Mouse (Mus musculus) intestine, postnatal 0 days (tissue): ENCODE measurements around the gene Cblc. TPM values are rescaled to one million over a fixed set of nuclear protein-coding genes. Genes with fewer than 3 reads are reported as not detected.

Experiments used
- ATAC-seq: fragments of 200-750 bp; cut with Nextera tagmentation; 2 replicates; pipeline ENCODE4 v1.8.0; 2017; ENCODE audit warnings: mild to moderate bottlenecking, moderate TSS enrichment, moderate library complexity
- H3K27ac ChIP-seq: fragments of 300-500 bp; sonication (generic); 2 replicates; pipeline ENCODE4 v1.5.1; 2014; ENCODE audit warnings: mild to moderate bottlenecking, low read depth, low read length, moderate library complexity
- H3K27me3 ChIP-seq: fragments of 300-500 bp; sonication (generic); replicated peaks from 2 replicates; pipeline ENCODE4 v1.6.1; 2014; ENCODE audit warnings: low read length, mixed read lengths; ENCODE audit not compliant: control insufficient read depth, insufficient read depth
- H3K36me3 ChIP-seq: fragments of 300-500 bp; sonication (generic); 2 replicates; pipeline ENCODE4 v1.6.1; 2014; ENCODE audit warnings: mild to moderate bottlenecking, moderate library complexity; ENCODE audit not compliant: control insufficient read depth, insufficient read depth
- H3K4me1 ChIP-seq: fragments of 300-500 bp; sonication (generic); replicated peaks from 2 replicates; pipeline ENCODE4 v1.6.1; 2014; ENCODE audit warnings: antibody characterized with exemption, low read length, mixed read lengths; ENCODE audit not compliant: control insufficient read depth, insufficient read depth
- H3K4me2 ChIP-seq: fragments of 300-500 bp; sonication (generic); replicated peaks from 2 replicates; pipeline ENCODE4 v1.6.1; 2014; ENCODE audit warnings: low read depth, mild to moderate bottlenecking, moderate library complexity
- H3K4me3 ChIP-seq: fragments of 300-500 bp; sonication (generic); 2 replicates; pipeline ENCODE4 v1.5.1; 2014; ENCODE audit warnings: low read depth, low read length
- H3K9ac ChIP-seq: fragments of 300-500 bp; sonication (generic); 2 replicates; pipeline ENCODE4 v1.6.1; 2014; ENCODE audit warnings: mild to moderate bottlenecking, low read depth, low read length
- H3K9me3 ChIP-seq: fragments of 300-500 bp; sonication (generic); 2 replicates; pipeline ENCODE4 v1.6.1; 2016; ENCODE audit warnings: mixed run types; ENCODE audit not compliant: control insufficient read depth
- CTCF ChIP-seq: sonication (generic); IDR thresholded peaks from 2 replicates; pipeline ENCODE4 v1.5.1; 2016; ENCODE audit warnings: low read depth, mild to moderate bottlenecking, control low read depth, antibody characterized with exemption, moderate library complexity
- WGBS: fragments of 180-500 bp; shearing (Covaris S2); extraction: QIAGEN DNeasy Blood & Tissue Kit; methylation state at CpG from one replicate; pipeline ENCODE4 v1.1.7; 2014; 5-methylcytosine and 5-hydroxymethylcytosine counted together
- polyA plus RNA-seq: library from polyadenylated mRNA; unstranded; fragments of >200 nt; fragmentation: Nextera tagmentation; extraction: Ambion mirVana; gene quantifications from 2 replicates; pipeline ENCODE4 v1.2.1, GENCODE M21; 2015

Cblc gene
- polyA plus RNA-seq, 1 experiment from 2014 or later = 54.8 TPM

DNA sequence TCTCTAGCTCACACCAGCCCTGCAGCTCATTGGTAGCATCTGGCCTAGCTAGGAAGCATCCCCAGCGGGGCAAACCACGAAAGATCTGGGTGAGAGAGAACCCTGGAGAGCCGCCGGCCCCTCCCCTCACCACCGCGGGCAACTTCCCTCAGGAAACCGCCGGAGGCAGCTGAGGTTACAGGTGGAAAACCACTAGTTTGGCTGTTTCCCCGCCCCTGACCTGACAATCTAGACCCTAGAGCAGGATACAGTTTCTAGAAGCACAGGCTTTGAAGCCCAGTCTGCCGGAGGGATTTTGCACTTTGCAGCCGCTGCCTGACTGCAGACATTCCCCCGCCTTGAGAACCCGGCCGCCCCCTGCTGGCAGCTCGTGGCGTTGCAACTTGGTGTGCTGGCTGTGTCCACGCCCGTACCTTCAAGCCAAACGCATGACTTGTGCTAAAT lies 6.7 kb downstream of the Cblc start:
- Histone ChIP-seq H3K4me3 (no peak overlapping the region), H3K4me1 (0 out of 2 replicates have a peak, but pooled peaks cover 5% of the 10 kb centered on the region), H3K36me3 (no peaks in the 10 kb centered on the region), H3K27me3 (no peaks in the 10 kb centered on the region), H3K4me2 (peak overlapping the region; percentile 62), H3K9ac (no peak overlapping the region), H3K9me3 (no peaks in the 10 kb centered on the region), H3K27ac (no peak overlapping the region)
- no peak for ATAC-seq
- peak; percentile 99 for TF ChIP-seq CTCF
- WGBS = 5% methylated on average over 19 of the region's 19 CpGs

DNA sequence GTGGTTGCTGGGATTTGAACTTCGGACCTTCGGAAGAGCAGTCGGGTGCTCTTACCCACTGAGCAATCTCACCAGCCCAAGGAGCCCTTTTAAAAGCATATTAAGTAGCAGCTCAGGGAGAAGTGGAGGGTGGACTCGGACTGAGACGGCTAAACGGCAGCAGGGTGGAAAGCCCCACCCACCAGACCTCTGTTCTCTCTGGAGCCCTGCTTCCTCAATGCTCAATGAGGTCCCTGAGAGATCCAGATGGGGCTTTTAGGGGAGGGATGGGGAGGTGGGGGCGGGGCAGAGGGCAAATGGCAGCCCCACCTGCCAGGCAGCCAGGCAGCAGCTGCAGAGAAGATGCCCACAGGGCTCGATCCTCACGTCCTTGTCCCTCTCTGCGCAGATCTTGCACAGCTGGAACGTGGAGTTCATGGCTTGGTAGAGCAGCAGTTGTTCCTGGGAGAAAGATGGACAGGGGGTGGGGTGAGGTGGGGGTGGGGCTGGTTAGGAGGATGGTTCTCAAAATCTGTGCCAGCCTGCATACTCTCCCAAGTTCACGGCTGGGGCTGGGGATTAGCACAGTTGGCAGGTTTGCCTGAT lies 10.6 kb downstream of the Cblc start:
- Histone ChIP-seq H3K9me3 (no peaks in the 10 kb centered on the region), H3K27me3 (no peaks in the 10 kb centered on the region), H3K27ac (no peak overlapping the region), H3K36me3 (peaks cover 10% of the 10 kb centered on the region; the same call in 1 of the 2 replicates), H3K4me2 (no peak overlapping the region), H3K4me3 (no peak overlapping the region), H3K4me1 (0 out of 2 replicates have a peak, but pooled peaks cover 2% of the 10 kb centered on the region), H3K9ac (no peak overlapping the region)
- no peak for ATAC-seq
- 45% methylated on average over 12 of the region's 12 CpGs for WGBS
- TF ChIP-seq CTCF = no peak

DNA sequence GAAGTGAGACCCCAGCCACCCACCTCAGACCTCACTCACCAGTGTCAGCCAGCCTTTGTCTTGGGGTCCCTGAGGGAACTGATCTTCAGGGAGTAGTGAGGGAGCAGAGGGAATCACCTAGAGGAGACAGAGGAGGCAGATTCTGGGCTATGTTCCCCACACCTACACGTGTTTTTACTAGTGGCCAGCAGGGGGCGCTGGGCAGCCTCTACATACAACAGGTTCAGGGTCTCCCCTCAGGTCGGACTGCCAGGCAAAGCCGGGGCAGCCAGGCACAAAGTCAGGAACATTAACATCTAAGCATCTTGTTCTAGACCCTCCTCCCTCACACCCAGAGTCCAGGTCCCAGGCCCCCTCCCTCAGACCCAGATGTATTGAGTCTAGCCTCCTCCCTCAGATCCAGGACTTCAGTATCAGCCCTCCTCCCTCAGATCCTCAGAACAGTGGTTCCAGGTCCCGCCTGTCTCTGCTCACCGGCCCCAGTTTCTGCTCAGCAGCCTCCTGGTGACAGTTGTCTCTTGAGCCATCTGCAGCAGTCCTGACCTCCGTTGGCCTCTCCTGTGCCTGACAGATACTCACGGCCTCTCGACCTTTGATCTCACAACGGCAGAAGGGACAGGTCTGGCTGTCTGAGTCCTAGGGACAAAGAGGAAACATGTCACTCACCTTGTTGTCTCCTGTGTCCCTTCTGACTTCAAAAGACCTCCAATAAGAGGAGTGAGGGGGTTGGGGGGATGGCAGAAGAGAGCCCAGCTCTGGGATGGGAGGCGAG lies 11.7 kb downstream of the Cblc start:
- ATAC-seq = peak; percentile 55
- Histone ChIP-seq H3K36me3 (peaks cover 15% of the 10 kb centered on the region; the same call in 1 of the 2 replicates), H3K4me3 (no peak overlapping the region), H3K4me1 (0 out of 2 replicates have a peak, but pooled peaks cover 2% of the 10 kb centered on the region), H3K9ac (no peak overlapping the region), H3K9me3 (no peaks in the 10 kb centered on the region), H3K27me3 (no peaks in the 10 kb centered on the region), H3K27ac (peak overlapping the region; percentile 46), H3K4me2 (no peak overlapping the region; the same call in 1 of the 2 replicates)
- 25% methylated on average over 11 of the region's 11 CpGs for WGBS
- TF ChIP-seq CTCF = peak; percentile 73

DNA sequence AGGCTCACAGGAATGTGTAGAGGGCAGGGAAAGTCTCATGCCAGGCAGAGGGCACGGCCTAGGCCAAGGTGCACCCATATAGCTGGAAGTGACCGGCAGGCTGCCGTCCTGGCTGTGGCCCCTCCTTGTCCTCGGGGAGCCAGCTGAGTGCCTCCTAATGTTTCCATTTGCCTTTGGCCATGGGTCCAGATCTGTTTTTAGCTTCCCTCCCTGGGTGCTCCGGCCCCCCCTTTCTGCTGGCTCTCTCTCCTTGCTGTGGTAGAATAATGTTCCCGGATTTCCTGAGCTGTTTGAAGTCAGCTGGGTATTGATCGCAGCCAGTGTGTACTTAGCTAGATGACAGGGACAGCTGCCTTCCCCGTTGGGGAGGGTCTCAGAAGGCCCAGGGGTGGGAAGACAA lies 13.0 kb downstream of the Cblc start:
- H3K4me2 ChIP-seq = no peak overlapping the region
- H3K36me3 ChIP-seq = peaks cover 25% of the 10 kb centered on the region; the same call in 1 of the 2 replicates
- no peak for ATAC-seq
- H3K27me3 ChIP-seq = no peaks in the 10 kb centered on the region
- H3K4me3 ChIP-seq = no peak overlapping the region
- H3K9me3 ChIP-seq = no peaks in the 10 kb centered on the region
- 0 out of 2 replicates have a peak, but pooled peaks cover 2% of the 10 kb centered on the region for H3K4me1 ChIP-seq
- TF ChIP-seq CTCF = no peak
- no peak overlapping the region for H3K9ac ChIP-seq
- WGBS = 42% methylated on average over 8 of the region's 8 CpGs
- no peak overlapping the region for H3K27ac ChIP-seq

DNA sequence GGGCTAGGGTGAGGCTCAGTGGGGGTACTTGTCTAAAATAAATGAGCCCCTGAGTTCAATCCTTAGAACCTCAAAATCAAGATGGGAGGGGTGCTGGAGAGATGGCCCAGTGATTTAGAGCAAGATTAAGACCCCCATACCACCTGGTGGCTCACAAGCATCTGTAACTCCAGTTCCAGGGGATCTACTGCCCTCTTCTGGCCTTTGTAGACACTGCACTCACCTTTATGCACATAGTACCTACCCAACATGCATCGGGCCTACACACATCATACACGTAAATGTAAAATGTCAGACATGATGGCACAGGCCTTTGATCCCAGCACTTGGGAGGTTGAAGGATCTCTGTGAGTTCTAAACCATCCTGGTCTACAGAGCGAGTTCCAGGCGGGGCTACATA lies 14.0 kb downstream of the Cblc start:
- ATAC-seq = no peak
- Histone ChIP-seq H3K27me3 (no peaks in the 10 kb centered on the region), H3K27ac (no peak overlapping the region), H3K4me3 (no peak overlapping the region), H3K9me3 (no peaks in the 10 kb centered on the region), H3K9ac (no peak overlapping the region), H3K4me2 (no peak overlapping the region), H3K4me1 (0 out of 2 replicates have a peak, but pooled peaks cover 2% of the 10 kb centered on the region), H3K36me3 (peaks cover 25% of the 10 kb centered on the region; the same call in 1 of the 2 replicates)
- WGBS = 92% methylated on average over 4 of the region's 4 CpGs
- TF ChIP-seq CTCF = peak; percentile 77

DNA sequence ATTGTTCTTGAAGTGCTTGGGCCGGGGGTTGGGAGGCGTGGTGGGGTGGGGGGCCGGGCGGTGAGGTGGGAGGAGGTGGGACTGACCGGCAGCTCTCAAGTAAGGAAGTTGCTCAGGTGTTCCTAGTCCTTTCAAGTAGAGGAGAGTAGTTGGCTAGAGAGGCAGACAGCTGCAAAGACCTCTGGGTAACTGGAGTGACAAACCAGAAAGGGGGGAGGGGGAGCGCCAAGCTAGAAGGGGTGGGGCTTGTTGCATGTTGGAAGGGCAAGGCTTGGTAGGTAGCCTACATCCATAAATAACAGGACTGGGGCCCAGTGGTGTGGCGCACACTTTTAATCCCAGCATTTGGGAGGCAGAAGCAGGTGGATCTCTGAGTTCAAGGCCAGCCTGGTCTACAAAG lies 14.9 kb downstream of the Cblc start:
- Histone ChIP-seq H3K4me1 (0 out of 2 replicates have a peak, but pooled peaks cover 2% of the 10 kb centered on the region), H3K36me3 (peaks cover 25% of the 10 kb centered on the region; the same call in 1 of the 2 replicates), H3K9me3 (no peaks in the 10 kb centered on the region), H3K27me3 (no peaks in the 10 kb centered on the region), H3K27ac (no peak overlapping the region), H3K4me3 (no peak overlapping the region), H3K9ac (no peak overlapping the region), H3K4me2 (no peak overlapping the region)
- ATAC-seq = no peak
- no peak for TF ChIP-seq CTCF
- WGBS = 91% methylated on average over 7 of the region's 7 CpGs
